9 mouse cellular contexts compared by ENCODE assay signal in genomic region chr10:17131763-17132162, GRCm38 (mm10).
DNase-seq lines count a peak whose midpoint lies in the region; ATAC-seq and TF ChIP-seq lines count a peak whose summit lies in the region.
"Had no signal": no experiment of that assay in that cellular context is flagged by ENCODE, and none has a peak within 500 bp of the region (broad histone marks: within the 10 kb centered on the region; RNA-seq: fewer than 3 reads in every experiment).

No protein-coding gene starts in this region.

- ATAC-seq in midbrain, postnatal 0 days (ENCODE audit: low FRiP score): no peak
- ATAC-seq in midbrain, embryonic 13.5 days: no peak
- no peak for ATAC-seq in kidney, postnatal 0 days (replicated peaks; ENCODE audit: low FRiP score, low read depth)

- peak; percentile 1 to 4 for DNase-seq in frontal cortex, postnatal 36 days (ENCODE audit: low spot score in 2 of 2)
- DNase-seq in frontal cortex, postnatal 14 days (ENCODE audit: low spot score in 2 of 2): no peak
- DNase-seq in midbrain, postnatal 0 days (ENCODE audit: low spot score): peak; percentile 42
- peak; percentile 59 for DNase-seq in kidney, postnatal 0 days (ENCODE audit: low spot score)
- peak; percentile 31 for DNase-seq in yolk sac, embryonic 10.5 days (ENCODE audit: low spot score)
- DNase-seq in midbrain, embryonic 10.5 days (ENCODE audit: low spot score): no peak
- no peak for DNase-seq in thymus, postnatal 25 days
- DNase-seq: adrenal gland, postnatal 14 days had no signal

- no peak overlapping the region for H3K4me3 ChIP-seq in midbrain, postnatal 0 days (ENCODE audit: low read depth, low read length)
- H3K4me3 ChIP-seq in midbrain, embryonic 13.5 days (replicated peaks): no peak overlapping the region
- H3K4me3 ChIP-seq in kidney, postnatal 0 days (replicated peaks; ENCODE audit: low read depth, low read length): no peak overlapping the region
- H3K4me3 ChIP-seq in midbrain, embryonic 10.5 days: no peak overlapping the region

- TF ChIP-seq CTCF in midbrain, postnatal 0 days (IDR thresholded peaks at IDR 0.05): no peak
- no peak for TF ChIP-seq CTCF in kidney, postnatal 0 days (IDR thresholded peaks at IDR 0.05; ENCODE audit: low read depth)

- H3K4me2 ChIP-seq in midbrain, postnatal 0 days (ENCODE audit: low read depth, low read length, poor library complexity, severe bottlenecking): no peak overlapping the region
- no peak overlapping the region for H3K4me2 ChIP-seq in midbrain, embryonic 13.5 days (replicated peaks)
- H3K4me2 ChIP-seq in kidney, postnatal 0 days (ENCODE audit: low read length): no peak overlapping the region

- H3K9me3 ChIP-seq in midbrain, postnatal 0 days (ENCODE audit: low read length): no peaks in the 10 kb centered on the region
- no peaks in the 10 kb centered on the region for H3K9me3 ChIP-seq in midbrain, embryonic 13.5 days
- H3K9me3 ChIP-seq in kidney, postnatal 0 days (replicated peaks; ENCODE audit: low read length): no peaks in the 10 kb centered on the region
- no peaks in the 10 kb centered on the region for H3K9me3 ChIP-seq in midbrain, embryonic 10.5 days (replicated peaks)

- H3K27me3 ChIP-seq in midbrain, postnatal 0 days (ENCODE audit: insufficient read depth, low read length): no peaks in the 10 kb centered on the region
- no peaks in the 10 kb centered on the region for H3K27me3 ChIP-seq in midbrain, embryonic 13.5 days
- H3K27me3 ChIP-seq in kidney, postnatal 0 days (ENCODE audit: insufficient read depth, low read length): no peaks in the 10 kb centered on the region
- H3K27me3 ChIP-seq in midbrain, embryonic 10.5 days (ENCODE audit: low read depth, poor library complexity, severe bottlenecking): no peaks in the 10 kb centered on the region

- WGBS in midbrain, postnatal 0 days: 31% methylated on average over 4 of the region's 4 CpGs
- 71% methylated on average over 4 of the region's 4 CpGs for WGBS in midbrain, embryonic 13.5 days
- 23% methylated on average over 4 of the region's 4 CpGs for WGBS in kidney, postnatal 0 days
- 86% methylated on average over 4 of the region's 4 CpGs for WGBS in midbrain, embryonic 10.5 days

- H3K9ac ChIP-seq in midbrain, postnatal 0 days (replicated peaks; ENCODE audit: low read length, poor library complexity, severe bottlenecking): no peak overlapping the region
- no peak overlapping the region for H3K9ac ChIP-seq in midbrain, embryonic 13.5 days (replicated peaks)
- no peak overlapping the region for H3K9ac ChIP-seq in kidney, postnatal 0 days (ENCODE audit: low read depth, low read length)

- no peaks in the 10 kb centered on the region for H3K4me1 ChIP-seq in midbrain, postnatal 0 days (ENCODE audit: insufficient read depth, low read length)
- H3K4me1 ChIP-seq in midbrain, embryonic 13.5 days (replicated peaks): no peaks in the 10 kb centered on the region
- no peaks in the 10 kb centered on the region for H3K4me1 ChIP-seq in kidney, postnatal 0 days (replicated peaks; ENCODE audit: insufficient read depth, low read length)
- no peaks in the 10 kb centered on the region for H3K4me1 ChIP-seq in midbrain, embryonic 10.5 days

- H3K27ac ChIP-seq in midbrain, postnatal 0 days (ENCODE audit: low read depth, low read length): no peak overlapping the region
- H3K27ac ChIP-seq in midbrain, embryonic 13.5 days: no peak overlapping the region
- H3K27ac ChIP-seq in kidney, postnatal 0 days: 0 out of 2 replicates have a peak overlapping the region, but pooled peaks have one; percentile 5
- H3K27ac ChIP-seq in midbrain, embryonic 10.5 days (replicated peaks): no peak overlapping the region

- H3K36me3 ChIP-seq in midbrain, postnatal 0 days (ENCODE audit: insufficient read depth, low read length): no peaks in the 10 kb centered on the region
- H3K36me3 ChIP-seq in midbrain, embryonic 13.5 days: no peaks in the 10 kb centered on the region
- no peaks in the 10 kb centered on the region for H3K36me3 ChIP-seq in kidney, postnatal 0 days (ENCODE audit: insufficient read depth, low read length)
- H3K36me3 ChIP-seq in midbrain, embryonic 10.5 days: no peaks in the 10 kb centered on the region

Comparison
In these comparisons a context has a peak if more than half of its experiments do, and no peak if none do; other contexts are left out.
1. DNase-seq: peak in frontal cortex, postnatal 36 days (2 of 2), midbrain, postnatal 0 days (single experiment), kidney, postnatal 0 days (single experiment) and yolk sac, embryonic 10.5 days (single experiment); none in frontal cortex, postnatal 14 days (0 of 2), midbrain, embryonic 10.5 days (single experiment) and thymus, postnatal 25 days (single experiment).